Mouse (Mus musculus) forebrain, embryonic 14.5 days (tissue): ENCODE data around the gene Dtnb. TPM values are rescaled to one million over a fixed set of nuclear protein-coding genes. Genes with fewer than 3 reads are reported as not detected.

Experiments
- ATAC-seq: fragments of 200-750 bp; cut with Nextera tagmentation; 2 replicates; pipeline ENCODE4 v1.8.0; 2017; ENCODE audit warnings: mild to moderate bottlenecking, moderate library complexity
- DNase-seq: peaks from one replicate; pipeline ENCODE4 v3.0.0-alpha.2; 2015; ENCODE audit warnings: low spot score
- H3K27ac ChIP-seq: fragments of 300-500 bp; sonication (generic); 2 replicates; pipeline ENCODE4 v1.5.1; 2014; ENCODE audit warnings: low read depth, mild to moderate bottlenecking, control low read depth, low read length, moderate library complexity
- H3K27me3 ChIP-seq: fragments of 300-500 bp; sonication (generic); replicated peaks from 2 replicates; pipeline ENCODE4 v1.6.1; 2014; ENCODE audit warnings: low read length, control low read depth, mixed read lengths; ENCODE audit not compliant: control insufficient read depth, insufficient read depth
- H3K36me3 ChIP-seq: fragments of 300-500 bp; sonication (generic); 2 replicates; pipeline ENCODE4 v1.6.1; 2014; ENCODE audit warnings: low read length, control low read depth; ENCODE audit not compliant: control insufficient read depth, insufficient read depth
- H3K4me1 ChIP-seq: fragments of 300-500 bp; sonication (generic); 2 replicates; pipeline ENCODE4 v1.6.1; 2014; ENCODE audit warnings: antibody characterized with exemption, low read length, control low read depth; ENCODE audit not compliant: control insufficient read depth, insufficient read depth
- H3K4me2 ChIP-seq: fragments of 300-500 bp; sonication (generic); 2 replicates; pipeline ENCODE4 v1.6.1; 2014; ENCODE audit warnings: mild to moderate bottlenecking, control low read depth, low read length
- H3K4me3 ChIP-seq: fragments of 300-500 bp; sonication (generic); 2 replicates; pipeline ENCODE4 v1.5.1; 2014; ENCODE audit warnings: low read depth, low read length, control low read depth
- H3K9ac ChIP-seq: fragments of 300-500 bp; sonication (generic); 2 replicates; pipeline ENCODE4 v1.6.1; 2014; ENCODE audit warnings: mild to moderate bottlenecking, low read length, control low read depth, moderate library complexity
- H3K9me3 ChIP-seq: fragments of 300-500 bp; sonication (generic); replicated peaks from 2 replicates; pipeline ENCODE4 v1.6.1; 2016; ENCODE audit warnings: low read length, control low read depth, mixed read lengths; ENCODE audit not compliant: control insufficient read depth
- WGBS: fragments of 180-500 bp; shearing (Covaris S2); extraction: QIAGEN DNeasy Blood & Tissue Kit; methylation state at CpG from one replicate; pipeline ENCODE4 v1.1.7; 2014; 5-methylcytosine and 5-hydroxymethylcytosine counted together
- polyA plus RNA-seq: library from polyadenylated mRNA; unstranded; fragments of >200 nt; fragmentation: Nextera tagmentation; extraction: Ambion mirVana; gene quantifications from 2 replicates; pipeline ENCODE4 v1.2.1, GENCODE M21; 2014

Gene Dtnb
- polyA plus RNA-seq, 1 experiment from 2014 or later, result 27.3 TPM

- DNase-seq, result no peak
- no peaks in the 10 kb centered on the region for H3K27me3 ChIP-seq
- WGBS, result 77% methylated on average over 4 of the region's 4 CpGs
- H3K36me3 ChIP-seq, result no peaks in the 10 kb centered on the region
- H3K9me3 ChIP-seq, result no peaks in the 10 kb centered on the region
- no peak overlapping the region for H3K4me2 ChIP-seq
- H3K9ac ChIP-seq, result no peak overlapping the region
- H3K27ac ChIP-seq, result no peak overlapping the region
- no peak for ATAC-seq
- H3K4me3 ChIP-seq, result no peak overlapping the region
- 0 out of 2 replicates have a peak, but pooled peaks cover 3% of the 10 kb centered on the region for H3K4me1 ChIP-seq
These were observed 13.3 kb downstream of the Dtnb start for GRCm38 (mm10) chr12:3585525-3585924.

- DNase-seq, result no peak
- WGBS, result 89% methylated on average over 1 of the region's 1 CpGs
These were observed 14.8 kb downstream of the Dtnb start for GRCm38 (mm10) chr12:3587010-3587409.

GRCm38 (mm10) chr12:3590039-3590438 lies 17.9 kb downstream of the Dtnb start:
- Histone ChIP-seq H3K9ac (no peak overlapping the region), H3K4me3 (no peak overlapping the region), H3K4me1 (0 out of 2 replicates have a peak, but pooled peaks cover 3% of the 10 kb centered on the region), H3K36me3 (0 out of 2 replicates have a peak, but pooled peaks cover 3% of the 10 kb centered on the region), H3K9me3 (no peaks in the 10 kb centered on the region), H3K27me3 (no peaks in the 10 kb centered on the region), H3K4me2 (no peak overlapping the region), H3K27ac (no peak overlapping the region)
- 97% methylated on average over 9 of the region's 9 CpGs for WGBS
- DNase-seq (no peak), ATAC-seq (no peak)

More at GRCm38 (mm10) chr12:3587010-3587409, 14.8 kb downstream of the Dtnb start:
- Histone ChIP-seq H3K4me1 (0 out of 2 replicates have a peak, but pooled peaks cover 3% of the 10 kb centered on the region), H3K9me3 (no peaks in the 10 kb centered on the region), H3K4me2 (no peak overlapping the region), H3K9ac (no peak overlapping the region), H3K36me3 (0 out of 2 replicates have a peak, but pooled peaks cover 3% of the 10 kb centered on the region), H3K4me3 (no peak overlapping the region), H3K27ac (no peak overlapping the region), H3K27me3 (no peaks in the 10 kb centered on the region)
- ATAC-seq, result no peak

GRCm38 (mm10) chr12:3591595-3591994 lies 19.4 kb downstream of the Dtnb start:
- Histone ChIP-seq H3K9ac (no peak overlapping the region), H3K4me2 (no peak overlapping the region), H3K9me3 (no peaks in the 10 kb centered on the region), H3K4me3 (no peak overlapping the region), H3K36me3 (peaks cover 6% of the 10 kb centered on the region; the same call in 1 of the 2 replicates), H3K27me3 (no peaks in the 10 kb centered on the region), H3K4me1 (0 out of 2 replicates have a peak, but pooled peaks cover 3% of the 10 kb centered on the region), H3K27ac (no peak overlapping the region)
- 85% methylated on average over 10 of the region's 10 CpGs for WGBS
- no peak for DNase-seq
- no peak for ATAC-seq

GRCm38 (mm10) chr12:3602786-3603185 lies 30.6 kb downstream of the Dtnb start:
- Histone ChIP-seq H3K4me1 (no peaks in the 10 kb centered on the region), H3K4me2 (no peak overlapping the region), H3K36me3 (peaks cover 4% of the 10 kb centered on the region; the same call in 1 of the 2 replicates), H3K27me3 (no peaks in the 10 kb centered on the region), H3K9me3 (no peaks in the 10 kb centered on the region), H3K4me3 (no peak overlapping the region), H3K9ac (no peak overlapping the region), H3K27ac (no peak overlapping the region)
- ATAC-seq (no peak), DNase-seq (no peak)
- WGBS, result 94% methylated on average over 4 of the region's 4 CpGs

GRCm38 (mm10) chr12:3606202-3606601 lies 34.0 kb downstream of the Dtnb start:
- no peaks in the 10 kb centered on the region for H3K4me1 ChIP-seq
- H3K9me3 ChIP-seq, result no peaks in the 10 kb centered on the region
- WGBS, result 76% methylated on average over 7 of the region's 7 CpGs

GRCm38 (mm10) chr12:3609747-3610146 lies 37.6 kb downstream of the Dtnb start:
- no peak overlapping the region for H3K9ac ChIP-seq
- peak; percentile 12 for DNase-seq
- H3K4me1 ChIP-seq, result no peaks in the 10 kb centered on the region
- H3K27me3 ChIP-seq, result no peaks in the 10 kb centered on the region
- H3K4me3 ChIP-seq, result no peak overlapping the region
- H3K36me3 ChIP-seq, result no peaks in the 10 kb centered on the region
- no peak for ATAC-seq
- H3K27ac ChIP-seq, result no peak overlapping the region
- H3K9me3 ChIP-seq, result no peaks in the 10 kb centered on the region
- H3K4me2 ChIP-seq, result no peak overlapping the region

More at GRCm38 (mm10) chr12:3606202-3606601, 34.0 kb downstream of the Dtnb start:
- no peak overlapping the region for H3K27ac ChIP-seq
- ATAC-seq (no peak), DNase-seq (no peak)
- no peaks in the 10 kb centered on the region for H3K27me3 ChIP-seq
- H3K36me3 ChIP-seq, result no peaks in the 10 kb centered on the region
- no peak overlapping the region for H3K9ac ChIP-seq
- H3K4me2 ChIP-seq, result no peak overlapping the region
- no peak overlapping the region for H3K4me3 ChIP-seq

GRCm38 (mm10) chr12:3611871-3612270 lies 39.7 kb downstream of the Dtnb start:
- no peak for ATAC-seq
- Histone ChIP-seq H3K4me3 (no peak overlapping the region), H3K4me2 (no peak overlapping the region), H3K27ac (no peak overlapping the region), H3K4me1 (no peaks in the 10 kb centered on the region), H3K9me3 (no peaks in the 10 kb centered on the region), H3K36me3 (no peaks in the 10 kb centered on the region), H3K9ac (no peak overlapping the region), H3K27me3 (no peaks in the 10 kb centered on the region)
- DNase-seq, result no peak
- 89% methylated on average over 7 of the region's 7 CpGs for WGBS

GRCm38 (mm10) chr12:3615041-3615440 lies 42.9 kb downstream of the Dtnb start:
- Histone ChIP-seq H3K4me3 (no peak overlapping the region), H3K4me1 (no peaks in the 10 kb centered on the region), H3K27ac (no peak overlapping the region), H3K4me2 (no peak overlapping the region), H3K27me3 (no peaks in the 10 kb centered on the region), H3K36me3 (no peaks in the 10 kb centered on the region), H3K9me3 (no peaks in the 10 kb centered on the region), H3K9ac (no peak overlapping the region)
- DNase-seq, result no peak
- no peak for ATAC-seq
- 97% methylated on average over 8 of the region's 8 CpGs for WGBS
